Mouse (Mus musculus): ENCODE results near the gene Man2a2.

- TF ChIP-seq CTCF (IDR thresholded peaks at IDR 0.05; ENCODE audit: low read depth, low read length) (no peak), POLR2A (IDR thresholded peaks at IDR 0.05; ENCODE audit: borderline replicate concordance, low read depth, low read length) (no peak)
Observed at GRCm38 (mm10) chr7:80376192-80376591, 5.0 kb upstream of the Man2a2 start.

All from bone marrow macrophage, adult 2 months (primary cell).